Mouse (Mus musculus) urinary bladder, postnatal 10 days (tissue): Measurements from ENCODE around the gene Cactin.
A peak's percentile ranks its signal among the peaks of the same experiment; 100 is the strongest.

ENCODE experiments used
- DNase-seq: peaks from one replicate; pipeline ENCODE4 v3.0.0; 2022; ENCODE audit warnings: low spot score

Gene Cactin

GRCm38 (mm10) chr10:81320550-81321347, at the start of gene Cactin:
Gene Cactin, plus strand, starts transcription at chr10:81321103.
- peak; percentile 97 for DNase-seq

- no peak for DNase-seq
These were observed 48.5 kb upstream of the Cactin start for GRCm38 (mm10) chr10:81272356-81272755.

GRCm38 (mm10) chr10:81273842-81274241, 47.1 kb upstream of the Cactin start:
- DNase-seq: no peak

- no peak for DNase-seq
These were observed 43.2 kb upstream of the Cactin start for GRCm38 (mm10) chr10:81277676-81278075.

GRCm38 (mm10) chr10:81279496-81279895, 41.4 kb upstream of the Cactin start:
- no peak for DNase-seq

- DNase-seq: no peak
These were observed 36.7 kb upstream of the Cactin start for GRCm38 (mm10) chr10:81284189-81284588.

GRCm38 (mm10) chr10:81284719-81285118, 36.2 kb upstream of the Cactin start:
- no peak for DNase-seq

- peak; percentile 81 for DNase-seq
These were observed 35.0 kb upstream of the Cactin start for GRCm38 (mm10) chr10:81285694-81286450.

- no peak for DNase-seq
These were observed 34.3 kb upstream of the Cactin start for GRCm38 (mm10) chr10:81286586-81286985.

- no peak for DNase-seq
These were observed 33.3 kb upstream of the Cactin start for GRCm38 (mm10) chr10:81287513-81288157.

GRCm38 (mm10) chr10:81288601-81289000, 32.3 kb upstream of the Cactin start:
- DNase-seq: no peak

- no peak for DNase-seq
These were observed 31.6 kb upstream of the Cactin start for GRCm38 (mm10) chr10:81289278-81289677.

- DNase-seq: no peak
These were observed 31.1 kb upstream of the Cactin start for GRCm38 (mm10) chr10:81289811-81290210.

- DNase-seq: no peak
These were observed 30.0 kb upstream of the Cactin start for GRCm38 (mm10) chr10:81290698-81291460.

- DNase-seq: no peak
These were observed 29.3 kb upstream of the Cactin start, which contains the start of gene Tjp3 for GRCm38 (mm10) chr10:81291511-81292104. Gene Tjp3, minus strand, starts transcription at chr10:81291581.

- DNase-seq: peak; percentile 93
These were observed 28.2 kb upstream of the Cactin start, which contains the start of gene Pip5k1c for GRCm38 (mm10) chr10:81292554-81293333. Gene Pip5k1c, plus strand, starts transcription at chr10:81292963.

- no peak for DNase-seq
These were observed 27.4 kb upstream of the Cactin start for GRCm38 (mm10) chr10:81293334-81294030.

- no peak for DNase-seq
These were observed 26.5 kb upstream of the Cactin start for GRCm38 (mm10) chr10:81294442-81294841.

- DNase-seq: no peak
These were observed 25.7 kb upstream of the Cactin start for GRCm38 (mm10) chr10:81295185-81295584.

GRCm38 (mm10) chr10:81297246-81297645, 23.7 kb upstream of the Cactin start:
- no peak for DNase-seq
